Mouse (Mus musculus) ES-E14 (cell line): ENCODE results near the gene Gm20481.

Experiments
- CHD2 ChIP-seq: IDR thresholded peaks from 2 replicates; pipeline ENCODE4 v1.6.1; 2014; ENCODE audit warnings: mild to moderate bottlenecking, low read depth, low read length, inconsistent platforms
- MAFK ChIP-seq: IDR thresholded peaks from 2 replicates; pipeline ENCODE4 v1.6.1; 2014; ENCODE audit warnings: mild to moderate bottlenecking, low read depth, low read length, inconsistent platforms; ENCODE audit not compliant: insufficient read depth

- TF ChIP-seq CHD2: no peak
- TF ChIP-seq MAFK: no peak
Observed at GRCm38 (mm10) chr17:35004075-35004717, 34.5 kb downstream of the Gm20481 start.
